11 mouse cellular contexts compared by ENCODE assay signal in the genomic region with DNA sequence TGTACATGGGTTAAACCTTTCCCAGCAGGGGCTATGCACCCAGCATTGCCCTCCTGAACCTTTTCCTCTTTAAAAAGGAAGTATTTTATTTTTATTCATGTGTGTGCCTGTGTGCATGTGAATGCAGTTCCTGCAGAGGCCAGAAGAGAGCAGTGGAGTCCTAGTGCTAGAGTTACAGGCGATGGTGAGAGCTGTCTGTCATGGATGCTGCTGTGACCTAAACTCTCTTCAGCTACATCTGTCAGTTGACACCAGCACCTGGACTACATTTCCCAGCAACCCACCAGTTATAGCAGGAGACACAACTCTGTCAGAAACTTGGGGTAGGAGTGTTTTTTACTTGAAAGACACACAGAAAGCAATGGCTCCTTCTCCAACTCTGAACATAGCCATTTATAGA. TPM values are rescaled to one million over a fixed set of nuclear protein-coding genes. Genes with fewer than 3 reads are reported as not detected.
DNase-seq lines count a peak whose midpoint lies in the region; ATAC-seq and TF ChIP-seq lines count a peak whose summit lies in the region.
"Had no signal": no experiment of that assay in that cellular context is flagged by ENCODE, and none has a peak within 500 bp of the region (broad histone marks: within the 10 kb centered on the region; RNA-seq: fewer than 3 reads in every experiment).

No protein-coding gene starts in this region.

- no peaks in the 10 kb centered on the region for H3K27me3 ChIP-seq in lung, postnatal 0 days (replicated peaks; ENCODE audit: insufficient read depth, low read length)
- H3K27me3 ChIP-seq in embryonic facial prominence, embryonic 10.5 days (replicated peaks; ENCODE audit: low read depth, poor library complexity, severe bottlenecking) = no peaks in the 10 kb centered on the region
- H3K27me3 ChIP-seq: embryonic facial prominence, embryonic 13.5 days had no signal

- no peaks in the 10 kb centered on the region for H3K36me3 ChIP-seq in lung, postnatal 0 days (ENCODE audit: insufficient read depth, low read length)
- peaks cover 97% of the 10 kb centered on the region for H3K36me3 ChIP-seq in embryonic facial prominence, embryonic 10.5 days (replicated peaks)

- H3K4me3 ChIP-seq in gastrocnemius, adult 2 months = no peak overlapping the region
- H3K4me3 ChIP-seq in lung, postnatal 0 days (ENCODE audit: low read depth, low read length) = no peak overlapping the region
- H3K4me3 ChIP-seq in embryonic facial prominence, embryonic 10.5 days = no peak overlapping the region
- H3K4me3 ChIP-seq: embryonic facial prominence, embryonic 13.5 days had no signal

- no peak overlapping the region for H3K4me2 ChIP-seq in lung, postnatal 0 days (replicated peaks; ENCODE audit: low read depth, low read length)
- H3K4me2 ChIP-seq: embryonic facial prominence, embryonic 13.5 days had no signal

- no peaks in the 10 kb centered on the region for H3K4me1 ChIP-seq in lung, postnatal 0 days (ENCODE audit: insufficient read depth, low read depth, low read length)
- no peaks in the 10 kb centered on the region for H3K4me1 ChIP-seq in embryonic facial prominence, embryonic 10.5 days
- H3K4me1 ChIP-seq: embryonic facial prominence, embryonic 13.5 days had no signal

- TF ChIP-seq EP300 in lung, postnatal 0 days (IDR thresholded peaks at IDR 0.05) = no peak

- H3K9ac ChIP-seq in lung, postnatal 0 days (replicated peaks; ENCODE audit: low read depth) = no peak overlapping the region
- H3K9ac ChIP-seq: embryonic facial prominence, embryonic 13.5 days had no signal

- TF ChIP-seq CTCF in gastrocnemius, adult 2 months (IDR thresholded peaks at IDR 0.05) = peak; percentile 36; the same call in 1 of the 2 replicates
- TF ChIP-seq CTCF in lung, postnatal 0 days (IDR thresholded peaks at IDR 0.05) = peak; percentile 62

- no peak overlapping the region for H3K27ac ChIP-seq in gastrocnemius, adult 2 months
- no peak overlapping the region for H3K27ac ChIP-seq in lung, postnatal 0 days (ENCODE audit: low read length)
- no peak overlapping the region for H3K27ac ChIP-seq in embryonic facial prominence, embryonic 10.5 days (replicated peaks)
- H3K27ac ChIP-seq: embryonic facial prominence, embryonic 13.5 days had no signal

- 43% methylated on average over 1 of the region's 1 CpGs for WGBS in lung, postnatal 0 days
- whole genome bisulfite sequencing in embryonic facial prominence, embryonic 10.5 days = 35% methylated on average over 1 of the region's 1 CpGs

- no peaks in the 10 kb centered on the region for H3K9me3 ChIP-seq in lung, postnatal 0 days (ENCODE audit: low read length)
- no peaks in the 10 kb centered on the region for H3K9me3 ChIP-seq in embryonic facial prominence, embryonic 10.5 days
- H3K9me3 ChIP-seq: embryonic facial prominence, embryonic 13.5 days had no signal

- intact Hi-C loops in gastrocnemius, adult 2 months (cut with DNase I) = no loop called here

- ATAC-seq in lung, postnatal 0 days = no peak

- no peak for DNase-seq in gastrocnemius, adult 2 months
- no peak for DNase-seq in gastrocnemius, postnatal 25 days
- DNase-seq in lung, postnatal 0 days (ENCODE audit: low spot score) = peak; percentile 11
- DNase-seq in lung, postnatal 14 days = no peak
- peak; percentile 18 for DNase-seq in embryonic facial prominence, embryonic 10.5 days (ENCODE audit: low spot score)
- peak; percentile 62 for DNase-seq in thymus, postnatal 25 days
- no peak for DNase-seq in adrenal gland, adult 8-10 months
- no peak for DNase-seq in yolk sac, embryonic 10.5 days (ENCODE audit: low spot score)

RNA-seq across cellular contexts. Expression of a gene that starts 13.7 kb away (rescaled TPM):
- total RNA-seq in gastrocnemius, adult 2 months (2021) = 1 to 10 TPM; 3.7 to 4.6 TPM
- 1 to 10 TPM; 2.7 to 3.8 TPM for total RNA-seq in gastrocnemius, postnatal 25 days (2021)
- 5.0 and 5.2 TPM in 2 replicates for polyA plus RNA-seq in lung, postnatal 0 days (2015; fragmentation: Nextera tagmentation; extraction: Ambion mirVana)
- polyA plus RNA-seq in embryonic facial prominence, embryonic 10.5 days (2016; fragmentation: Nextera tagmentation; extraction: Ambion mirVana) = 7.7 and 10.0 TPM in 2 replicates
- total RNA-seq in adrenal gland, adult 8-10 months (2022) = 10 to 100 TPM in 3 of 4 experiments, 1 to 10 TPM in 1; 9.2 to 17.5 (median 14.6) TPM

RNA-seq across cellular contexts. Expression of a gene that starts 14.0 kb away (rescaled TPM):
- 1 to 10 TPM; 4.2 to 7.6 TPM for total RNA-seq in gastrocnemius, adult 2 months (2021)
- 1 to 10 TPM; 4.8 TPM for total RNA-seq in gastrocnemius, postnatal 25 days (2021)
- polyA plus RNA-seq in lung, postnatal 0 days (2015; fragmentation: Nextera tagmentation; extraction: Ambion mirVana) = 9.7 and 10.8 TPM in 2 replicates
- polyA plus RNA-seq in embryonic facial prominence, embryonic 10.5 days (2016; fragmentation: Nextera tagmentation; extraction: Ambion mirVana) = 68.3 and 79.2 TPM in 2 replicates
- total RNA-seq in adrenal gland, adult 8-10 months (2022) = 1,000 to 10,000 TPM in 1 of 4 experiments, 100 to 1,000 TPM in 3; 583 to 1,249 (median 833) TPM

RNA-seq across cellular contexts. Expression of a gene that starts 24.6 kb away (rescaled TPM):
- under 1 TPM; 0.43 to 0.84 TPM for total RNA-seq in gastrocnemius, adult 2 months (2021)
- under 1 TPM; 0.64 to 0.67 TPM for total RNA-seq in gastrocnemius, postnatal 25 days (2021)
- polyA plus RNA-seq in lung, postnatal 0 days (2015; fragmentation: Nextera tagmentation; extraction: Ambion mirVana) = 0.67 and 0.72 TPM in 2 replicates
- polyA plus RNA-seq in embryonic facial prominence, embryonic 10.5 days (2016; fragmentation: Nextera tagmentation; extraction: Ambion mirVana) = 1.8 TPM in 2 replicates
- 1 to 10 TPM; 2.7 to 5.1 (median 3.9) TPM for total RNA-seq in adrenal gland, adult 8-10 months (2022)

RNA-seq across cellular contexts. Expression of a gene that starts 42.1 kb away (rescaled TPM):
- 1 to 10 TPM in 1 of 2 experiments, under 1 TPM in 1; 0.26 to 1.3 TPM for total RNA-seq in gastrocnemius, adult 2 months (2021)
- total RNA-seq in gastrocnemius, postnatal 25 days (2021) = under 1 TPM in 1 of 2 experiments, not detected in 1; 0.29 TPM
- polyA plus RNA-seq in lung, postnatal 0 days (2015; fragmentation: Nextera tagmentation; extraction: Ambion mirVana) = not detected in 2 replicates
- polyA plus RNA-seq in embryonic facial prominence, embryonic 10.5 days (2016; fragmentation: Nextera tagmentation; extraction: Ambion mirVana) = not detected in 2 replicates
- 1 to 10 TPM in 2 of 4 experiments, under 1 TPM in 2; 0.28 to 2.1 (median 0.78) TPM for total RNA-seq in adrenal gland, adult 8-10 months (2022)
- total RNA-seq: left cerebral cortex, postnatal 10 days had no signal
- polyA plus RNA-seq: embryonic facial prominence, embryonic 13.5 days; heart, embryonic 14.5 days had no signal

RNA-seq across cellular contexts. Expression of a gene that starts 52.1 kb away (rescaled TPM):
- total RNA-seq in gastrocnemius, adult 2 months (2021) = 10 to 100 TPM; 12.7 to 18.4 TPM
- 10 to 100 TPM; 18.7 to 19.0 TPM for total RNA-seq in gastrocnemius, postnatal 25 days (2021)
- 47.6 and 56.8 TPM in 2 replicates for polyA plus RNA-seq in lung, postnatal 0 days (2015; fragmentation: Nextera tagmentation; extraction: Ambion mirVana)
- polyA plus RNA-seq in embryonic facial prominence, embryonic 10.5 days (2016; fragmentation: Nextera tagmentation; extraction: Ambion mirVana) = 15.8 and 16.8 TPM in 2 replicates
- total RNA-seq in adrenal gland, adult 8-10 months (2022) = 10 to 100 TPM; 39.0 to 58.1 (median 45.3) TPM

Comparison
In these comparisons a context has a peak if more than half of its experiments do, and no peak if none do; other contexts are left out.
1. DNase-seq: peak in lung, postnatal 0 days (single experiment), embryonic facial prominence, embryonic 10.5 days (single experiment) and thymus, postnatal 25 days (single experiment); none in gastrocnemius, adult 2 months (single experiment), gastrocnemius, postnatal 25 days (single experiment), lung, postnatal 14 days (single experiment), adrenal gland, adult 8-10 months (single experiment) and yolk sac, embryonic 10.5 days (single experiment).
2. RNA of a gene that starts 14.0 kb away (total RNA-seq): 583 to 1,249 TPM in adrenal gland, adult 8-10 months; 4.2 to 7.6 TPM in gastrocnemius, adult 2 months and 4.8 TPM in gastrocnemius, postnatal 25 days; every median in the first group is over 10 times any median in the second.